Mouse (Mus musculus) cerebellum, adult 2 months (tissue): ENCODE measurements around the gene Cfap36.

Source experiments
- CTCF ChIP-seq: fragments of 200-500 bp; IDR thresholded peaks from 2 replicates; pipeline ENCODE4 v1.5.1; 2011; ENCODE audit warnings: low read depth, mild to moderate bottlenecking, control low read depth, low read length, moderate library complexity, borderline replicate concordance; ENCODE audit not compliant: insufficient read depth
- POLR2A ChIP-seq: fragments of 200-500 bp; IDR thresholded peaks from 2 replicates; pipeline ENCODE4 v1.6.1; 2011; ENCODE audit warnings: low read length, control low read depth, borderline replicate concordance; ENCODE audit not compliant: insufficient read depth

GRCm38 (mm10) chr11:29247725-29248124 is 516 bp upstream of the Cfap36 start:
- TF ChIP-seq CTCF (no peak), POLR2A (no peak)
